Mouse (Mus musculus) embryonic fibroblast, embryonic 13.5 days (primary cell): ENCODE measurements around the gene 1810030O07Rik.

ENCODE experiments used
- CTCF ChIP-seq: IDR thresholded peaks from 2 replicates; pipeline ENCODE4 v1.5.1; 2011; ENCODE audit warnings: mild to moderate bottlenecking, control low read depth, low read length, moderate library complexity, borderline replicate concordance; ENCODE audit not compliant: insufficient read depth
- POLR2A ChIP-seq: IDR thresholded peaks from 2 replicates; pipeline ENCODE4 v1.6.1; 2011; ENCODE audit warnings: low read depth, mild to moderate bottlenecking, control low read depth, low read length, moderate library complexity

DNA sequence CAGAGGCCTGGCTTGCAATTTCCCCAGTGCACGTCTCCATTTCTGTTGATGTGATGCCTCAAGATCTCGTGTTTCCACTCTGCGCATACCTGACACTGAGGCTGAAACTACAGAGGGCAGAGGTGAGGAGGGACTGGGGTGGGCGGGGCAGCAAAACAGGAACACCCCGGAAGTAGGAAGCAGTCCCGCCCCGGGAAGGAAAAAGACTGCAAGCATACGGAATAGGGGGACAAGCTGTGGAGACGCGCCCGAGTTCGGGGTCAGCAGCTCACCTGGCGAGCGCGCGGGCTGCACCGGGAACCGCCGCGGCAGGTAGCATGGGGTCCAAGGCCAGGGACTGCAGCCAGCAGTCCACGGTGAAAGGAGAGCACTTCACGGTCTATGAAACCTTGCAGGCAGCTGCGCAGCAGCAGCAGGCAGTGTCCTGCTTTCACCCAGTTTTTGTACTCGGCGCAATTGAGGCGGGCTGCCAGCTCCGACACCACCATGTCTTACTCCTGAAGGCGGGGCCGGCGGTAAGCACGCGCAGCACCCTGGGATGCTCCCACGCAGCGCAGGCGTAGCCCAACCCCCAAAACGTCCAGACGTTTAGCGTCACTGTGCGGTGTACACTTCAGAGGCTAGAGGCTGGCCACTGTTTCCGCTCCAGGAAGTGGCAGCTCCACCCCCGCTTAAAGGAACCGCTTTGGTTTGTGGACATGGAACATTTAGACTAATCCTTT lies at the start of gene 1810030O07Rik:
- TF ChIP-seq CTCF, result no peak
- TF ChIP-seq POLR2A, result peak; percentile 55
